Mouse (Mus musculus) C2C12 (cell line): Measurements from ENCODE around the gene Igtp. TPM values are rescaled to one million over a fixed set of nuclear protein-coding genes. Genes with fewer than 3 reads are reported as not detected.
"Not testable (repeated sequence)": the region's sequence is repeated elsewhere in the genome, so short reads cannot be mapped to it uniquely, and the experiment has no call there.

ENCODE experiments used
- H3K27me3 ChIP-seq: one replicate; pipeline ENCODE4 v1.6.1; 2011; ENCODE audit not compliant: control insufficient read depth, insufficient read depth, insufficient read length
- H3K36me3 ChIP-seq: one replicate; pipeline ENCODE4 v1.6.1; 2011; ENCODE audit not compliant: control insufficient read depth, insufficient read depth
- H3K4me3 ChIP-seq: one replicate; pipeline ENCODE4 v1.5.1; 2011; ENCODE audit warnings: mild to moderate bottlenecking, control low read depth; ENCODE audit not compliant: poor library complexity, insufficient read depth, severe bottlenecking
- H3K79me2 ChIP-seq: one replicate; pipeline ENCODE4 v1.6.1; 2011; ENCODE audit not compliant: control insufficient read depth, insufficient read depth
- H3K79me3 ChIP-seq: one replicate; pipeline ENCODE4 v1.6.1; 2011; ENCODE audit warnings: low read depth, control low read depth
- H3ac ChIP-seq: one replicate; pipeline ENCODE3; 2011; ENCODE audit warnings: low read depth; ENCODE audit not compliant: control insufficient read depth, insufficient read length
- CEBPB ChIP-seq: IDR thresholded peaks from one replicate; pipeline ENCODE4 v1.6.1; 2011; ENCODE audit warnings: low read depth, mild to moderate bottlenecking, control low read depth, moderate library complexity
- CTCF ChIP-seq: IDR thresholded peaks from one replicate; pipeline ENCODE4 v1.5.1; 2011; ENCODE audit not compliant: control insufficient read depth, insufficient read depth, insufficient read length
- FOSL1 ChIP-seq: IDR thresholded peaks from one replicate; pipeline ENCODE4 v1.8.0; 2011; ENCODE audit warnings: mild to moderate bottlenecking, low read length; ENCODE audit not compliant: poor library complexity, insufficient read depth, severe bottlenecking
- MAX ChIP-seq: IDR thresholded peaks from one replicate; pipeline ENCODE4 v1.6.1; 2011; ENCODE audit warnings: mild to moderate bottlenecking, control low read depth
- MYOD1 ChIP-seq: IDR thresholded peaks from one replicate; pipeline ENCODE4 v1.6.1; 2011; ENCODE audit warnings: low read depth; ENCODE audit not compliant: control insufficient read depth, insufficient read length
- MYOG ChIP-seq: IDR thresholded peaks from one replicate; pipeline ENCODE4 v1.6.1; 2011; ENCODE audit not compliant: control insufficient read depth, insufficient read length; ENCODE audit errors: extremely low read depth
- USF1 ChIP-seq: IDR thresholded peaks from one replicate; pipeline ENCODE4 v1.6.1; 2011; ENCODE audit warnings: low read depth, mild to moderate bottlenecking, control low read depth, moderate library complexity
- polyA plus RNA-seq: library from polyadenylated mRNA; unstranded; fragments of >200 nt; fragmentation: generic; extraction: Trizol; gene quantifications from one replicate; pipeline ENCODE4 v1.2.1, GENCODE M21; 2012; ENCODE audit warnings: missing spikeins

Igtp gene
- polyA plus RNA-seq, 1 experiment, result 0.12 TPM

DNA sequence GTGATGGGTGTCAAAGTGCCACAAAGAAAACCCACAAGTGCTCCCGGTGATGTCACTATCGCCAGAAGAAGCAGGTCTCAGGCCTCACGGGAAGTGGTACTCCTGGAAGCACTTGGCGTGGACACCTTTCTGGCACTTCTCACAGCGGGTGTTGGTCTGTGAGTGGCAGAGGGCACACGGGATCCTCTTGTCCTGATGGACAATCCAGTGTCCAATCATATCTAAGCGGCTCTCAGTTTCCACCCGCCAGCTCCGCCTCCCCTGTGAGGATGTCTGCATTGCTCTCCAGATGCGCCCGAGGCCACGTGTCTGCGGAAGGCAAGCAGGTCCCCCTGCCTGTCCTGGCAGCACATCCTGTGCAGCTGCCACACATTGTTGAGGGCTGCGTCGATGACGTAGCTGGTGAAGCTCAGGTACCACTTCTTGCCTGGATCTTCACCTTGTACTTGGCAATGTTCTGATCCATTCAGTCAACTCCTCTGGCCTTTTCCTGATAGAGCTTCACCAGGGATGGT lies 31.1 kb downstream of the Igtp start:
- H3K79me2 ChIP-seq, result no peaks in the 10 kb centered on the region
- H3K27me3 ChIP-seq, result peaks cover 27% of the 10 kb centered on the region
- H3K4me3 ChIP-seq, result no peak overlapping the region
- no peak overlapping the region for H3ac ChIP-seq
- H3K79me3 ChIP-seq, result no peaks in the 10 kb centered on the region
- H3K36me3 ChIP-seq, result no peaks in the 10 kb centered on the region
- TF ChIP-seq MYOG, result no peak
- TF ChIP-seq CEBPB, result no peak
- TF ChIP-seq USF1, result no peak
- no peak for TF ChIP-seq CTCF
- TF ChIP-seq MAX, result no peak
- TF ChIP-seq FOSL1, result no peak
- no peak for TF ChIP-seq MYOD1

DNA sequence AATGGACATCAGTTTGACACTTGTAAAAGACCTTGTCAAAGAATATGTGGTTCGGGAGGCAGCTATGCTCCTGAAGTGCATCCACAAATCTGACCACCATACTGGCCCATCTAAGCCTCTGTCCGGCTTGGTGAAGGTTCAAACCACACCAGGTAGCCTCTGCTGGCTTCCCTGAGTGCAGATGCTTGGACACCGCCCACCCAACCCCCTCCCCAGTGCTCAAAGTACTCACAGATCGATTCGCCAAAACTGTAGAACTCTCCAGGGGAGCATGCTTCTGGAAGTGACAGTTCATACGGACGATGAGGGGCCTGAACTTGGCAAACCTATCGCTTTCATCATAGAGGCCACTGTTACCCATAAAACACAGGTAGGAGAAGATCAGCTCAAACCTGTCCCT lies 31.8 kb downstream of the Igtp start:
- H3K27me3 ChIP-seq, result peaks cover 27% of the 10 kb centered on the region
- H3K79me3 ChIP-seq, result no peaks in the 10 kb centered on the region
- TF ChIP-seq MAX (no peak), MYOD1 (no peak), FOSL1 (no peak), CEBPB (no peak), CTCF (no peak), USF1 (no peak), MYOG (no peak)
- H3K4me3 ChIP-seq, result no peak overlapping the region
- H3K36me3 ChIP-seq, result no peaks in the 10 kb centered on the region
- no peak overlapping the region for H3ac ChIP-seq
- H3K79me2 ChIP-seq, result no peaks in the 10 kb centered on the region

DNA sequence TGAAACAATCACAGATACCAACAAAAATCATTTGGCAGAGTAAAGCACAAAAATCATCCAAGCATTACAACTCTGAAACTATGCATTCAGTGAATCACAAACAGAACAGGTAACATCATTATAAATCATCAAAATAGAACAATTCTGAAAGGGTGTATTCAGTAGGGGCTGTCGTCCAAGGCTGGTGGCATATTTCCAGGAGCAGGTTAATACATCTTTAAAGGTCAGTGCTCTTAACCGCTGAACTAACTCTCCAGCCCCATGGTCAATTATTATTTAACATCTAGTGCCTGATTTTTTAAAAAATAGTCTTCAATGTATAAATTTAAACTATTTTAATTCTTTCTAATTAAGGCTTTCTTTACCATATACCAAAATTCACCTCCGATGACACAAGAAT lies 35.2 kb downstream of the Igtp start:
- not testable (repeated sequence) for H3K79me3 ChIP-seq, H3K4me3 ChIP-seq, H3K79me2 ChIP-seq, H3ac ChIP-seq, H3K36me3 ChIP-seq
- H3K27me3 ChIP-seq, result peaks cover 24% of the 10 kb centered on the region

DNA sequence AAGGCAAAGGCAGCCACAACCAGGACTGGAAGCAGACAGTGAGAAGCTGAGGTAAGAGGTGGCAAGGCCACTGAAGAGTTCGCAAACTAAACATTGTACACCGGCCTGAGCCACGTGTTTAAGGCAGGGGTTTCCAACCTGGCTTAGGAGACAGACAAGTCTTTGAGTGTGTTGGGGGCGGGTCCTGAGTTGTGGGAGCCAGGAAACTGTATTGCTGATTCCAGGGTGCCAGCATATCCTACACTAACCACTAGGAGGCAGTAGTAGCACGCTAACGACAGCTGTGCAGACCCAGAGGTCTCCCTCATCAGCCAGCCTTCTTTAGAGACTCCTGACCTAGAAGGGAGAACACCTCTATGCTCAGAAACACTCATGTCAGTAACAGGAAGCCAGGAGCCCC lies 35.8 kb downstream of the Igtp start:
- Histone ChIP-seq H3K36me3 (no peaks in the 10 kb centered on the region), H3ac (no peak overlapping the region), H3K79me3 (no peaks in the 10 kb centered on the region), H3K4me3 (no peak overlapping the region), H3K79me2 (no peaks in the 10 kb centered on the region), H3K27me3 (peaks cover 24% of the 10 kb centered on the region)
- TF ChIP-seq CEBPB (no peak), USF1 (no peak), MAX (no peak), CTCF (no peak), MYOD1 (no peak), FOSL1 (no peak), MYOG (no peak)

DNA sequence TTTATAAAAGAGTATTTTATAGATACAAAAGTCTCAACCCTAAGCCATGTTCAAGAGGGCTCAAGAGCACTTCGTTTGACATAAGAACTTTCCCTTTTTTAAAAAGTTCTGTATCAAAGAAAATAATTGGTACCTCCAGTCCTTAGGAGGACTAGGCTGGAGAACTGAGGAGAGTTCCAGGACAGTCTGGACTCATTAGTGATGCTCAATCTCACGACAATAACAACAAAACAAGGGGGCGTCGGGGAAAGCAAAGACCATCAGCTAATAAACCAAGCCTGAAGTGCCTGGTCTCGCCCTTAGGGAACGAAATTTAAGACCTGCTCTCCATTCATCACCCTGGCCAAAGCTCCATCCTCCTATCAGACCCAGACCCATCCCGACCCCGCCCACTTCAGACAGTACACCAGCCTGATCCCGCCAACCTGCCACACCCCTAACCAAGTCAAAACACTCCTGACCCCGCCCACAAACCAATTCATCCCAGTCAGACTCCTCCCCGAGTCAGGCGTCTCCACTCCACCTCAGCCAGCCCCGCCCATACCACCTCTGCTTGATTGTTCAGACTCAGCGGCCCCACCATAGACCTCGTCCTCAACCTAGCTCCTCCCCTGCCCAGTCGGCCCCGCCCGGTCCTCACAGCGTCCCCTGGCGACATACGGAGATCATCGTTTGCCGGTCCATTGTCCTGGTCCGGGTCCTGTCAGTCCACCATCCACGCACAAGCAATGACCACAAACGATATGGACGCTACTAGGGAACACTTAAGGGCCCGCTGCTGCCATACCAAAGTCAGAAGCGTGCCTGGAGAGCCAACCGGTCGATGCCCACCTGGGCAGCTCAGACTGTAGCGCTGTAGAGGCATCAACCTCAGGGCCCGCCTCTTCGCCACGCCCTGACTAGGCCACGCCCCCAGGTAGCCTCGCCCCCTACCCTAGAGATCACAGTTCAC lies 39.8 kb downstream of the Igtp start:
- Histone ChIP-seq H3K4me3 (no peak overlapping the region), H3ac (no peak overlapping the region), H3K36me3 (no peaks in the 10 kb centered on the region), H3K27me3 (no peaks in the 10 kb centered on the region), H3K79me2 (no peaks in the 10 kb centered on the region), H3K79me3 (no peaks in the 10 kb centered on the region)
- TF ChIP-seq MYOD1 (no peak), CEBPB (no peak), MYOG (no peak), USF1 (no peak), CTCF (no peak), FOSL1 (no peak), MAX (no peak)

DNA sequence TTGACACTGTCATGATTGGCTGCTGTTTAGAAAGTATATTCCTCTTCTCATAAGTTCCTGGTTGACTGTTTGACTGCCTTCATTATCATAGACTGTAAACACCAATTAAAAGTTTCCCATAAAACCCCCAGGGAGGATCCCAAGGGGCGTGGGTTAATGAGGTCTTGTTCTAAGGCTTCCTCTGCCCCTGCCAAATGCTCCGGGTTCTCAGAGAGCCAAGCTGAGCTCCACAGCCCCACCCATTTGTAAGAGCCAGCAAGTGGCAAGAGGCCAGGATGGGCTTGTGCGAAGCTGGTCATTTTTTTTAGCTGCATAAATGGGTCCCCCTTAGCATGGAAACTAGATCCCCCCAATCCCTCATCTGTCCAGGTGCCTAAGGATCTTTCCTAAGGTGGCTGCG lies 47.9 kb downstream of the Igtp start:
- H3K79me2 ChIP-seq, result no peaks in the 10 kb centered on the region
- H3ac ChIP-seq, result no peak overlapping the region
- H3K4me3 ChIP-seq, result no peak overlapping the region
- no peaks in the 10 kb centered on the region for H3K36me3 ChIP-seq
- no peaks in the 10 kb centered on the region for H3K79me3 ChIP-seq
- no peaks in the 10 kb centered on the region for H3K27me3 ChIP-seq
- no peak for TF ChIP-seq CTCF
- TF ChIP-seq USF1, result no peak
- no peak for TF ChIP-seq MAX
- no peak for TF ChIP-seq FOSL1
- no peak for TF ChIP-seq MYOG
- no peak for TF ChIP-seq CEBPB
- no peak for TF ChIP-seq MYOD1
